Mouse (Mus musculus) kidney, embryonic 14.5 days (tissue): ENCODE measurements around the gene Dna2. TPM values are rescaled to one million over a fixed set of nuclear protein-coding genes. Genes with fewer than 3 reads are reported as not detected.
A peak's percentile ranks its signal among the peaks of the same experiment; 100 is the strongest.

Source experiments
- ATAC-seq: fragments of 200-750 bp; cut with Nextera tagmentation; 2 replicates; pipeline ENCODE4 v1.8.0; 2017; ENCODE audit warnings: moderate number of reproducible peaks, mild to moderate bottlenecking, moderate TSS enrichment, moderate library complexity; ENCODE audit not compliant: low FRiP score, low TSS enrichment
- H3K27ac ChIP-seq: fragments of 300-500 bp; sonication (generic); 2 replicates; pipeline ENCODE4 v1.5.1; 2014; ENCODE audit warnings: low read depth, mild to moderate bottlenecking, low read length, moderate library complexity, mixed read lengths
- H3K27me3 ChIP-seq: fragments of 300-500 bp; sonication (generic); 2 replicates; pipeline ENCODE4 v1.6.1; 2014; ENCODE audit warnings: mild to moderate bottlenecking, low read length; ENCODE audit not compliant: control insufficient read depth, insufficient read depth
- H3K36me3 ChIP-seq: fragments of 300-500 bp; sonication (generic); 2 replicates; pipeline ENCODE4 v1.6.1; 2014; ENCODE audit warnings: low read length, mixed read lengths; ENCODE audit not compliant: control insufficient read depth, insufficient read depth
- H3K4me1 ChIP-seq: fragments of 300-500 bp; sonication (generic); 2 replicates; pipeline ENCODE4 v1.6.1; 2014; ENCODE audit warnings: low read length, mixed read lengths; ENCODE audit not compliant: control insufficient read depth, insufficient read depth
- H3K4me2 ChIP-seq: fragments of 300-500 bp; sonication (generic); replicated peaks from 2 replicates; pipeline ENCODE4 v1.6.1; 2014; ENCODE audit warnings: low read depth, mild to moderate bottlenecking, low read length
- H3K4me3 ChIP-seq: fragments of 300-500 bp; sonication (generic); 2 replicates; pipeline ENCODE4 v1.5.1; 2014; ENCODE audit warnings: mild to moderate bottlenecking, low read length
- H3K9ac ChIP-seq: fragments of 300-500 bp; sonication (generic); 2 replicates; pipeline ENCODE4 v1.6.1; 2014; ENCODE audit warnings: low read depth, mild to moderate bottlenecking, low read length, moderate library complexity
- H3K9me3 ChIP-seq: fragments of 300-500 bp; sonication (generic); 2 replicates; pipeline ENCODE4 v1.6.1; 2016; ENCODE audit warnings: low read length; ENCODE audit not compliant: control insufficient read depth
- WGBS: fragments of 180-500 bp; shearing (Covaris S2); extraction: QIAGEN DNeasy Blood & Tissue Kit; methylation state at CpG from one replicate; pipeline ENCODE4 v1.1.7; 2014; 5-methylcytosine and 5-hydroxymethylcytosine counted together
- polyA plus RNA-seq: library from polyadenylated mRNA; unstranded; fragments of >200 nt; fragmentation: Nextera tagmentation; extraction: Ambion mirVana; gene quantifications from 2 replicates; pipeline ENCODE4 v1.2.1, GENCODE M21; 2014

Dna2 gene
- polyA plus RNA-seq, 1 experiment from 2014 or later = 27.2 TPM

- 82% methylated on average over 8 of the region's 9 CpGs for WGBS
- Histone ChIP-seq H3K4me2 (no peak overlapping the region), H3K27me3 (no peaks in the 10 kb centered on the region), H3K36me3 (peaks cover 83% of the 10 kb centered on the region), H3K4me3 (no peak overlapping the region), H3K9me3 (no peaks in the 10 kb centered on the region), H3K9ac (no peak overlapping the region), H3K27ac (no peak overlapping the region), H3K4me1 (no peaks in the 10 kb centered on the region)
- ATAC-seq = no peak
Measured at GRCm38 (mm10) chr10:62993991-62994390, 47.2 kb downstream of the Dna2 start.

- 49% methylated on average over 9 of the region's 9 CpGs for WGBS
- no peak overlapping the region for H3K27ac ChIP-seq
Measured at GRCm38 (mm10) chr10:63000584-63000983, 53.8 kb downstream of the Dna2 start.

GRCm38 (mm10) chr10:63003252-63003651 lies 56.4 kb downstream of the Dna2 start:
- 52% methylated on average over 9 of the region's 9 CpGs for WGBS
- H3K36me3 ChIP-seq = peaks cover 85% of the 10 kb centered on the region
- no peak overlapping the region for H3K4me2 ChIP-seq
- no peaks in the 10 kb centered on the region for H3K4me1 ChIP-seq
- no peaks in the 10 kb centered on the region for H3K9me3 ChIP-seq
- H3K9ac ChIP-seq = no peak overlapping the region
- no peaks in the 10 kb centered on the region for H3K27me3 ChIP-seq
- no peak overlapping the region for H3K4me3 ChIP-seq
- ATAC-seq = no peak
- no peak overlapping the region for H3K27ac ChIP-seq

More at GRCm38 (mm10) chr10:63000584-63000983, 53.8 kb downstream of the Dna2 start:
- no peaks in the 10 kb centered on the region for H3K27me3 ChIP-seq
- H3K4me1 ChIP-seq = no peaks in the 10 kb centered on the region
- no peak overlapping the region for H3K9ac ChIP-seq
- no peaks in the 10 kb centered on the region for H3K9me3 ChIP-seq
- H3K36me3 ChIP-seq = peaks cover 87% of the 10 kb centered on the region
- peak; percentile 79 for ATAC-seq
- H3K4me3 ChIP-seq = no peak overlapping the region
- no peak overlapping the region for H3K4me2 ChIP-seq

- H3K9ac ChIP-seq = no peak overlapping the region
- ATAC-seq = no peak
- H3K9me3 ChIP-seq = no peaks in the 10 kb centered on the region
- no peak overlapping the region for H3K4me3 ChIP-seq
- WGBS = 88% methylated on average over 9 of the region's 9 CpGs
- H3K4me2 ChIP-seq = no peak overlapping the region
- H3K27ac ChIP-seq = no peak overlapping the region
- H3K36me3 ChIP-seq = peaks cover 81% of the 10 kb centered on the region
- H3K27me3 ChIP-seq = no peaks in the 10 kb centered on the region
- no peaks in the 10 kb centered on the region for H3K4me1 ChIP-seq
Measured at GRCm38 (mm10) chr10:63004556-63004955, 57.7 kb downstream of the Dna2 start.

GRCm38 (mm10) chr10:63008193-63008592 lies 61.4 kb downstream of the Dna2 start:
- no peak for ATAC-seq
- Histone ChIP-seq H3K4me2 (no peak overlapping the region), H3K4me3 (no peak overlapping the region), H3K9ac (no peak overlapping the region), H3K27me3 (no peaks in the 10 kb centered on the region), H3K27ac (no peak overlapping the region), H3K4me1 (no peaks in the 10 kb centered on the region), H3K9me3 (no peaks in the 10 kb centered on the region), H3K36me3 (peaks cover 82% of the 10 kb centered on the region)
- 67% methylated on average over 3 of the region's 3 CpGs for WGBS

- Histone ChIP-seq H3K4me1 (no peaks in the 10 kb centered on the region), H3K4me2 (no peak overlapping the region), H3K27me3 (no peaks in the 10 kb centered on the region), H3K9ac (no peak overlapping the region), H3K9me3 (no peaks in the 10 kb centered on the region), H3K36me3 (peaks cover 85% of the 10 kb centered on the region), H3K4me3 (no peak overlapping the region), H3K27ac (no peak overlapping the region)
- WGBS = 89% methylated on average over 4 of the region's 4 CpGs
- ATAC-seq = no peak
Measured at GRCm38 (mm10) chr10:63010268-63010667, 63.4 kb downstream of the Dna2 start.

- ATAC-seq = no peak
- Histone ChIP-seq H3K4me3 (no peak overlapping the region), H3K27me3 (no peaks in the 10 kb centered on the region), H3K27ac (no peak overlapping the region), H3K4me1 (no peaks in the 10 kb centered on the region), H3K36me3 (peaks cover 91% of the 10 kb centered on the region), H3K4me2 (no peak overlapping the region), H3K9me3 (no peaks in the 10 kb centered on the region), H3K9ac (no peak overlapping the region)
- WGBS = 93% methylated on average over 6 of the region's 6 CpGs
Measured at GRCm38 (mm10) chr10:63011556-63011955, 64.7 kb downstream of the Dna2 start.

- no peak for ATAC-seq
- Histone ChIP-seq H3K9me3 (no peaks in the 10 kb centered on the region), H3K27ac (no peak overlapping the region), H3K4me3 (no peak overlapping the region), H3K36me3 (peaks cover 87% of the 10 kb centered on the region), H3K4me2 (no peak overlapping the region), H3K9ac (no peak overlapping the region), H3K4me1 (no peaks in the 10 kb centered on the region), H3K27me3 (no peaks in the 10 kb centered on the region)
- WGBS = 77% methylated on average over 3 of the region's 3 CpGs
Measured at GRCm38 (mm10) chr10:63013476-63013875, 66.7 kb downstream of the Dna2 start.

GRCm38 (mm10) chr10:63014168-63014567 lies 67.3 kb downstream of the Dna2 start:
- ATAC-seq = no peak

More at GRCm38 (mm10) chr10:63014168-63014567, 67.3 kb downstream of the Dna2 start:
- H3K27ac ChIP-seq = no peak overlapping the region
- H3K9me3 ChIP-seq = no peaks in the 10 kb centered on the region
- no peaks in the 10 kb centered on the region for H3K4me1 ChIP-seq
- WGBS = 89% methylated on average over 9 of the region's 9 CpGs
- H3K9ac ChIP-seq = no peak overlapping the region
- no peak overlapping the region for H3K4me3 ChIP-seq
- H3K4me2 ChIP-seq = no peak overlapping the region
- peaks cover 85% of the 10 kb centered on the region for H3K36me3 ChIP-seq
- H3K27me3 ChIP-seq = no peaks in the 10 kb centered on the region
